Mouse (Mus musculus): ENCODE data around the gene 2610528J11Rik.

- TF ChIP-seq CTCF (IDR thresholded peaks at IDR 0.05; ENCODE audit: borderline replicate concordance, extremely low read depth, insufficient read depth, insufficient read length) (no peak), POLR2A (IDR thresholded peaks at IDR 0.05; ENCODE audit: borderline replicate concordance, extremely low read depth, insufficient read depth, insufficient read length, poor library complexity, severe bottlenecking) (no peak)
These were observed 15.8 kb downstream of the 2610528J11Rik start for GRCm38 (mm10) chr4:118542510-118543157.

Measured in brain, embryonic 14.5 days (tissue).